Mouse (Mus musculus) liver, adult 2 months (tissue): Measurements from ENCODE around the gene Tor1a. TPM values are rescaled to one million over a fixed set of nuclear protein-coding genes. Genes with fewer than 3 reads are reported as not detected.

Experiments used
- DNase-seq: peaks from one replicate; pipeline ENCODE4 v3.0.0-alpha.2; 2011; ENCODE audit warnings: low read depth, low spot score; ENCODE audit errors: extremely low read depth
- H3K27ac ChIP-seq: fragments of 200-500 bp; replicated peaks from 2 replicates; pipeline ENCODE4 v1.5.1; 2012; ENCODE audit warnings: low read depth, mild to moderate bottlenecking, control low read depth, inconsistent platforms, low read length; ENCODE audit not compliant: insufficient read depth
- H3K27me3 ChIP-seq: fragments of 200-500 bp; 2 replicates; pipeline ENCODE4 v1.6.1; 2012; ENCODE audit warnings: mild to moderate bottlenecking, moderate library complexity, low read length, inconsistent platforms; ENCODE audit not compliant: control insufficient read depth, insufficient read depth
- H3K36me3 ChIP-seq: fragments of 200-500 bp; 2 replicates; pipeline ENCODE4 v1.6.1; 2012; ENCODE audit warnings: low read length, inconsistent platforms; ENCODE audit not compliant: control insufficient read depth, insufficient read depth
- H3K4me1 ChIP-seq: fragments of 200-500 bp; 2 replicates; pipeline ENCODE4 v1.6.1; 2011; ENCODE audit warnings: low read length; ENCODE audit not compliant: control insufficient read depth, insufficient read depth
- H3K4me3 ChIP-seq: fragments of 200-500 bp; 2 replicates; pipeline ENCODE4 v1.5.1; 2011; ENCODE audit warnings: low read depth, mild to moderate bottlenecking, control low read depth, low read length, moderate library complexity; ENCODE audit not compliant: insufficient read depth
- H3K79me2 ChIP-seq: fragments of 200-500 bp; 2 replicates; pipeline ENCODE4 v1.6.1; 2012; ENCODE audit warnings: inconsistent platforms, mild to moderate bottlenecking, low read length, moderate library complexity; ENCODE audit not compliant: control insufficient read depth, insufficient read depth
- H3K9ac ChIP-seq: fragments of 200-500 bp; 2 replicates; pipeline ENCODE4 v1.6.1; 2012; ENCODE audit warnings: low read depth, mild to moderate bottlenecking, control low read depth, inconsistent platforms, low read length
- CTCF ChIP-seq: fragments of 200-500 bp; IDR thresholded peaks from 2 replicates; pipeline ENCODE4 v1.5.1; 2011; ENCODE audit warnings: low read depth, low read length, control low read depth
- POLR2A ChIP-seq: fragments of 200-500 bp; IDR thresholded peaks from 2 replicates; pipeline ENCODE4 v1.6.1; 2011; ENCODE audit warnings: low read length, control low read depth; ENCODE audit not compliant: insufficient read depth; ENCODE audit errors: extremely low read depth
- WGBS: fragments of 180-500 bp; shearing (Covaris S2); methylation state at CpG from one replicate; pipeline ENCODE4 v1.1.7; 2018; 5-methylcytosine and 5-hydroxymethylcytosine counted together
- polyA plus RNA-seq: library from polyadenylated mRNA; depleted of rRNA; stranded (reverse); fragments of >200 nt; gene quantifications from 2 replicates; pipeline ENCODE4 v1.2.3, GENCODE M21; 2012
- total RNA-seq: library from RNA; depleted of rRNA; stranded (reverse); fragments of >200 nt; gene quantifications from 2 replicates; pipeline ENCODE4 v1.2.3, GENCODE M21; 2014

Gene Tor1a
- total and polyA plus RNA-seq, 2 experiments: 54.2 to 76.6 TPM

DNA sequence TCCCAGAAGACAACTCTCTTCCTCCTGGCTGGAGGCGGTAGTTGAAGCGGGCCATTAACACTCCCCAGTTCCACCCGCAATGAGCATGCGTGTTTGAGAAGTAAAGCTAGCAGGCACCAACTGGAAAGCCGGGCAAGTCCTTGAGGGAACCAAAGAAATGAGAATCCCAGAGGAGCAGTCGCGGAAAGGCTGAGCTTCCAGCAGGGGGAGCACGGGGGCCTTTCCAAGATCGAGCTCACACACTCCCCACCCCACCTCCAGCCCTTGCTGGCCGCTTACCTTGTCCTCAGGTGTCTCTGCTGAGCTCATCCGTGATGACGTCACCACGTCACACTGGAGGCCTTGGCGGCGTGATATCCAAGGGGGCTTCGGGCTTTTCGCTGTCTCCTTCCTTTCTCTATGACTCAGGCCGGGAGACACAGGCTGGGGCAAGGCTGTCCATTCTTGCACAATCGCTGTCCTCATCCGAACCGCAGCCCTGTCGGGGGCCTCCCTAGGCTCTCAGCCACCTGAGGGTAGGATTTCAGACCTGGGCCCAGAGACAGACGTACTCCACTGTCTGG, 38.2 kb downstream of the Tor1a start, which contains the start of gene Ptges:
Gene Ptges, minus strand, starts transcription at position 381 of the 563 bp plus-strand sequence.
- Histone ChIP-seq H3K4me1 (peaks cover 4% of the 10 kb centered on the region), H3K36me3 (no peaks in the 10 kb centered on the region), H3K4me3 (peak within 1 kb of the TSS; percentile 50), H3K27ac (no peak within 1 kb of the TSS; the same call in 1 of the 2 replicates), H3K27me3 (no peaks in the 10 kb centered on the region), H3K9ac (peak within 1 kb of the TSS; percentile 42), H3K79me2 (no peaks in the 10 kb centered on the region)
- 4% methylated on average over 23 of the region's 23 CpGs for WGBS
- TF ChIP-seq CTCF: peak; percentile 76
- no peak for TF ChIP-seq POLR2A
- peak; percentile 35 for DNase-seq

DNA sequence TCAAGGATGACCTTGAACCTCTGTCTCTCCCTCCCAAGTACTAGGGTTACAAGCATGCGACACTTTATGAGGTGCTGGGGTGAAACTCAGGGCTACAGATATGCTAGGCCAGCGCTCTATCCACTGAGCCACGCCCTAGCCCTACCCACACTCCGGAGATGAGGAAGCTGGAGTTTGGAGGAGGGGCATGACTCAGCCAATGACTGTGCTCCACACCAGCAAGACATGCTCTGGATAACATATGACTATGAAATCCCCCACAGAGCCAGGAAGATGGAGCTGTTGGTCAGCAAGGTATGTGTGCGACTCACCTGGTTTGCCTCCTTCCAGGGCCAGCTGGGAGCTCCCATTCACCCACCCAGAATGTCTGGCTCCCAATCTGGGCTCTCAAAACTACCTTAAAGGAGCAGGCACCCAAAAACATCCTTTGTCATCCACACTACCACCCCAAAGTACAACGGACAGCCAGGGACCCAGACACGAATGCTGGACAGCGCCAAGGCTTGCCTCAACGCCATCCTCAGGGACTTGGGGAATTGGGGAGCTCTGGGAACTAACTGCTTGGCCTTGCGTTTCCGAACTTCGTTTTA, 38.7 kb downstream of the Tor1a start:
- no peaks in the 10 kb centered on the region for H3K27me3 ChIP-seq
- 38% methylated on average over 12 of the region's 12 CpGs for WGBS
- no peaks in the 10 kb centered on the region for H3K79me2 ChIP-seq
- H3K4me3 ChIP-seq: peak overlapping the region; percentile 50; the same call in 1 of the 2 replicates
- no peaks in the 10 kb centered on the region for H3K36me3 ChIP-seq
- peak overlapping the region; percentile 27; the same call in 1 of the 2 replicates for H3K9ac ChIP-seq
- H3K27ac ChIP-seq: no peak overlapping the region; the same call in 1 of the 2 replicates
- 0 out of 2 replicates have a peak, but pooled peaks have one; percentile 1 for TF ChIP-seq CTCF
- TF ChIP-seq POLR2A: no peak
- peaks cover 4% of the 10 kb centered on the region for H3K4me1 ChIP-seq
- DNase-seq: peak; percentile 53

GRCm38 (mm10) chr2:30927844-30928628, 39.7 kb downstream of the Tor1a start:
- peak; percentile 92 for TF ChIP-seq CTCF
- TF ChIP-seq POLR2A: no peak
- peak; percentile 52 for DNase-seq
- H3K4me1 ChIP-seq: peaks cover 4% of the 10 kb centered on the region
- 29% methylated on average over 14 of the region's 14 CpGs for WGBS
- no peak overlapping the region for H3K4me3 ChIP-seq
- H3K36me3 ChIP-seq: no peaks in the 10 kb centered on the region
- no peaks in the 10 kb centered on the region for H3K79me2 ChIP-seq
- H3K9ac ChIP-seq: no peak overlapping the region
- peak overlapping the region; percentile 20 for H3K27ac ChIP-seq
- no peaks in the 10 kb centered on the region for H3K27me3 ChIP-seq

DNA sequence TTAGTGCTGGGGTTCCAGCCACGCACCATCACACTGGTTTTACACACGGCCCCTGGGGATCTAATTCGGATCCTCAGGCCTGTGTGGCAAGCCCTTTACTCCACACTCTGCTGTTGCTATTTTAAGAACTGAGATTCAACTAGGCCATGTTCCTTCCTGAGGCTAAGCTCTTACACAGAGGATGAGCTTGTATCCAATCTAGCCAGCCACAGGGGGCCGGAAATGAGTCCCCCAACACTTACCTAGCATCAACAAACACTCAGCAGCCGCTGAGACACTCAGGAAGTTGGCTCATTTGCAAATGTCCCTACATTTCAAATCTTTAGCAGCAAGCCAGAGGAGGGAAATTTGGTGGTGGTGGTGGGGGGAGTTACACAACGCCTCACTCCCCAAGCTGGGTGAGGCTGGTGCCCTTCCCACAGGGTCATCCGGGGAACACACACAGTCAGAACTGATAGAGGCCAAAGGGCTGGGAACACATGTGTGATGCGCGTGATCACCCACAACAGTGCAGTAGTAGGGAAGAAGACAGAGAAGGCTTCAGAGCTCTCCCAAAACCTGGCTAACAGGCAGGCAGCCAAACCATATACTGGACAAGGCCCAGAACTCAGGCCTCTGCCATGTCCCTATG, 40.5 kb downstream of the Tor1a start:
- H3K79me2 ChIP-seq: no peaks in the 10 kb centered on the region
- H3K4me1 ChIP-seq: peaks cover 4% of the 10 kb centered on the region
- peak overlapping the region; percentile 20; the same call in 1 of the 2 replicates for H3K27ac ChIP-seq
- H3K4me3 ChIP-seq: no peak overlapping the region
- DNase-seq: peak; percentile 58
- H3K36me3 ChIP-seq: no peaks in the 10 kb centered on the region
- H3K9ac ChIP-seq: no peak overlapping the region
- 70% methylated on average over 9 of the region's 9 CpGs for WGBS
- TF ChIP-seq CTCF (no peak), POLR2A (no peak)
- no peaks in the 10 kb centered on the region for H3K27me3 ChIP-seq

DNA sequence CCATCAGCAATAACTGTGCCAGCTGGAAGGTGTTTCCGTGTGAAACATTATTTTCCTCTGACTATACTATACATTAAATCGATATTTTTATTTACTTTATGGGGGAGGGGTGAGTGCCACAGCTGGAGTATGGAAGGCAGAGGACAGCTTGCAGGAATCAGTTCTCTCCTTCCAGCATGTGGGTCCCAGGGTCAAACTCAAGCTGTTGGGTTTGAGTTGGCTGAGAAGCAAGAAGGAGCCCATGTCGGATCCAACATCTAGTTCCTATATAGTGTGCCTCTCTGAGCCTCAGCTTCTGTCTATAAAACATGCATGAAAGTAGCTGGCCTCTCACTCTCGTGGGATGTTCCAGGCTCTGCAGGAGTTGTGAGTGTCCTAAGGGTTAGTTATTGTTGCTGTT, 41.4 kb downstream of the Tor1a start:
- Histone ChIP-seq H3K4me3 (no peak overlapping the region), H3K79me2 (no peaks in the 10 kb centered on the region), H3K4me1 (peaks cover 4% of the 10 kb centered on the region), H3K9ac (no peak overlapping the region), H3K27ac (no peak overlapping the region), H3K27me3 (no peaks in the 10 kb centered on the region), H3K36me3 (no peaks in the 10 kb centered on the region)
- 70% methylated on average over 4 of the region's 4 CpGs for WGBS
- no peak for DNase-seq
- TF ChIP-seq CTCF: no peak
- TF ChIP-seq POLR2A: no peak
